In genomic region chr4:75300205-75300972, GRCm38 (mm10) we compare ENCODE assay signal across 26 mouse cellular contexts.
"Had no signal": no experiment of that assay in that cellular context is flagged by ENCODE, and none has a peak within 500 bp of the region (broad histone marks: within the 10 kb centered on the region; RNA-seq: fewer than 3 reads in every experiment).

No protein-coding gene starts in this region.

- H3K36me3 ChIP-seq: heart, embryonic 12.5 days; hindbrain, embryonic 10.5 days; hindbrain, embryonic 12.5 days; intestine, embryonic 15.5 days; limb, embryonic 13.5 days; limb, embryonic 15.5 days; liver, embryonic 12.5 days had no signal

- ATAC-seq: hindbrain, embryonic 16.5 days; inflammation-experienced regulatory T-cells, adult 6 months; intestine, embryonic 15.5 days; intestine, postnatal 0 days; liver, embryonic 12.5 days had no signal

- H3K9ac ChIP-seq: heart, embryonic 12.5 days; hindbrain, embryonic 12.5 days; hindbrain, embryonic 14.5 days; intestine, embryonic 15.5 days; limb, embryonic 13.5 days; limb, embryonic 15.5 days; liver, embryonic 12.5 days; liver, embryonic 14.5 days had no signal

- DNase-seq: gastrocnemius, adult 2 months; gastrocnemius, postnatal 10 days; gastrocnemius, postnatal 25 days; heart, adult 2 months; heart, postnatal 10 days; heart, postnatal 4 days; kidney, adult 18-20 months; kidney, adult 8-10 months; kidney, postnatal 10 days; kidney, postnatal 25 days; kidney, postnatal 4 days; layer of hippocampus, postnatal 36 days; left cerebral cortex, postnatal 4 days had no signal

- H3K27ac ChIP-seq: gastrocnemius, adult 2 months; heart, adult 2 months; hindbrain, embryonic 10.5 days; hindbrain, embryonic 12.5 days; hindbrain, embryonic 14.5 days; intestine, embryonic 15.5 days; layer of hippocampus, adult 2 months; limb, embryonic 13.5 days; limb, embryonic 15.5 days; liver, embryonic 12.5 days; liver, embryonic 14.5 days had no signal

- H3K4me3 ChIP-seq: gastrocnemius, adult 2 months; heart, adult 2 months; heart, embryonic 12.5 days; hindbrain, embryonic 10.5 days; hindbrain, embryonic 12.5 days; intestine, embryonic 15.5 days; layer of hippocampus, adult 2 months; limb, embryonic 13.5 days; limb, embryonic 15.5 days; liver, embryonic 12.5 days had no signal

- H3K9me3 ChIP-seq: heart, embryonic 12.5 days; hindbrain, embryonic 10.5 days; hindbrain, embryonic 12.5 days; intestine, embryonic 15.5 days; limb, embryonic 13.5 days; limb, embryonic 15.5 days; liver, embryonic 12.5 days had no signal

- H3K27me3 ChIP-seq: heart, embryonic 12.5 days; hindbrain, embryonic 12.5 days; intestine, embryonic 15.5 days; limb, embryonic 13.5 days; limb, embryonic 15.5 days; liver, embryonic 12.5 days had no signal

- H3K4me1 ChIP-seq: heart, embryonic 12.5 days; hindbrain, embryonic 10.5 days; hindbrain, embryonic 12.5 days; intestine, embryonic 15.5 days; limb, embryonic 13.5 days; limb, embryonic 15.5 days; liver, embryonic 12.5 days had no signal
